Mouse (Mus musculus): ENCODE results near the gene Ube2r2. TPM values are rescaled to one million over a fixed set of nuclear protein-coding genes. Genes with fewer than 3 reads are reported as not detected.

The Ube2r2 gene
- total RNA-seq, 2 experiments from 2014 or later: 152 to 193 TPM

DNA sequence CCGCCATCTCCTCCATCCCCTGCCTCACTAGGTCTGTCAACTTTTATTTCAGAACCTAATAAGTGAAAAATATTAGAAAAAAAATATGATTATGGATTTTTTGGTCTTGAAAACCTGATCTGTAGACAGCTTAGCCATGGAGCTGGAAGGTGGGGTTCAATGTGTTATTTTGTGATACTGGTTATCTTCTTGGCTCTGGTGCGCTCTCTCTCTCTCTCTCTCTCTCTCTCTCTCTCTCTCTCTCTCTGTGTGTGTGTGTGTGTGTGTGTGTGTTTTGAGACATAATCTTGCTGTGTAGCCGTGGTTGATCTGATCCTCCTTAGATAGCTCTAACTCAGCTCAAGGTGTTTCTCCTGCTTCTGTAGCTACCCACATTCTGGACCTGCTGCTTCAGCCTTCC lies 5.7 kb upstream of the Ube2r2 start:
- peak overlapping the region; percentile 51; the same call in 1 of the 2 replicates for H3K27ac ChIP-seq
- intact Hi-C loops (cut with DNase I): loop anchor here (1.0 to 5.0 kb wide), 3 partner anchors 36 to 262 kb away; partner anchors contain the start of gene Ubap2
- TF ChIP-seq CTCF (IDR thresholded peaks at IDR 0.05): no peak

DNA sequence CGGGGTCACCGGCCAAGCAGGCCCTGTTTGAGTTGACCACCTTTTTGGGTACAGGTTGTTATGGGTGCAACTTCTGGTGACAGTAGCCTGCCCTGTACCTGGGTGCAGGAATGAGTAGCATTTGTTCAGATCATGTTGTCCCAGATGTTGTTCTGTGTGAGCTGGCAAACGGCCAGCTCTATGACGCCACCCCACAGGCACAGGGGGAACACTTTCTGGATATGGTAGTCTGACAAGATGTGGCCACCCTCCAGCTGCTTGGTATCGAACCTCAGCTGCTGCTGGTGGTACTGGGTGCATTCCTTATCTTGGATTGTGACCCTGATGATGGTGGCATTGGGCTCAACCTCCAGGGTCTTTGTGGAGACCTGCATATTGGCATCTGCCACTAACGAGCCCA lies 3.1 kb upstream of the Ube2r2 start:
- Histone ChIP-seq H3K4me3 (no peak overlapping the region), H3K27ac (no peak overlapping the region)
- no peak for DNase-seq
- intact Hi-C loops (cut with DNase I): loop anchor here (5.0 kb wide), 1 partner anchor 260 kb away; no protein-coding TSS in a partner anchor
- no peak for TF ChIP-seq CTCF (IDR thresholded peaks at IDR 0.05)

More for the DNA sequence above, 5.7 kb upstream of the Ube2r2 start:
- H3K4me3 ChIP-seq: no peak overlapping the region
- no peak for DNase-seq

DNA sequence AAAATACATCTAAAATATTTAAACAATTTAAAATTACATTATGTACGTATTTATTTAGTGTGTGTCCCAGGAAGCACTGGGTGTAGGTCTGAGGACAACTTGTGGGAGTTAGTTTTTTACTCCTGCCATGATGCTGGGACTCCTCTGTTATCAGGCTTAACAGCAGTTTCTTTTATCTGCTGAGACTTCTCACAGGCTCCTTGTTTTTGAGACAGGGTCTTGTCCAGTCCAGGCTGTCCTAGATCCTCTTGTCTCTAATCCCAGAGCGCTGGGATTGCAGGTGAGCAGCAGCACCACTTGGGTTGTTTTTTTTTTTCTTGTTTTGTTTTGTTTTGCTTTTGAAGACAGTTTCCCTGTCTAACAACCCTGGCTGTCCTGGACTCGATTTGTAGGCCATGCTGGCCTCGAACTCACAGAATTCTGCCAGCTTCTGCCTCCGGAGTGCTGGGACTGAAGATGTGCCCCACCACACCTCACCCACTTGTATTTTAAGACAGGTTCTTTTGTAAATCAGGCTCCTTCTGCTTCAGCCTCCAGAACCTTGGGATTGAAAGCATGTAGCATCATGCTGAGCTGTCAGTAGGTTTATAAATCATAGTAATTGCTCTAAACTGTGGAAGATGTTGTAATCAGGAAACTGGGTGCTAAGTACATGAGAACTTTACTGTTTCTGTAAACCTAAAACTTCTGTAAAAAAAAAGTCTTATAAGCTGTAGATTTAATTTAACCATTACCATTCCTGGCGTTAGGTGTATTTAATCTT lies 1.8 kb upstream of the Ube2r2 start:
- DNase-seq: no peak
- Histone ChIP-seq H3K27ac (0 out of 2 replicates have a peak overlapping the region, but pooled peaks have one; percentile 4), H3K4me3 (no peak overlapping the region)
- TF ChIP-seq CTCF (IDR thresholded peaks at IDR 0.05): no peak
- intact Hi-C loops (cut with DNase I): loop anchor here (2.0 to 5.0 kb wide), 2 partner anchors 31 to 259 kb away; no protein-coding TSS in a partner anchor

DNA sequence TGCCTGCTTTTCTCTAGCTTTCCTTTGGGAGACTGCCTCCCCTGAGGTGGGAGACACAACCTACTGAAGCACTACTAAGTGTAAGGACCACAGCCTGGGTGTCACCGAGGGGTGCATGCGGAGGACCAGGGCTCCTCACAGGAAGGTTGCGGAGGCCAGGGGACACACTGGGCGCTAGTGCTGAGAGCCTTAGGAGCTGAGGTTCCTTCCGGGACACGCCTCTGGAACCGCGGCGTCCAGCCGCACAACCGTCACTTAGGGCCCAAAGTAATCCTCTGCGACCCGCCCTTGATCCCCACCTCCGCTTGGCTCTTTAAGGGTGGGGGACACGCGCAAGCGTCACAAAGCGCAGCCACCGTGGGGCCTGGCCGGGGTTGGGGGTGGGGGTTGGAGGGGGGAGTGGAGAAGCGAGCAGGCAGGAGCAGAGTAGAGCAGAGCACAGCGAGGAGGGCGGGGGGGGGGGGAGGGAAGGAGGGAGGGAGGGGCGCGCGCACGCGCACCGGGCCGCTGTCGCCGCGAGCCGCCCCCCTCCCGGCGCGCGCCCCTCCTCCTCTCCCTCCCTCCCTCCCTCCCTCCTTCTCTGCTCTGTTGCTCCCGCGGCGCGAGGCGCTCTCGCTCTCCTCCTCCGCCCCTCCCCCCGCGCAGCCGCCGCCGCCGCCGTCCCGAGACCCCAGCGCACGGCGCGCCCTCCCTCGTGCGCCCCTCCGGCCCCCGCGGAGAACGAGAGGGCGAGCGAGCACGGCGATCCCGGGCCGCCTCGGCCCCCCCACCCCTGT lies 420 bp upstream of the Ube2r2 start:
- peak overlapping the region; percentile 95 for H3K4me3 ChIP-seq
- intact Hi-C loops (cut with DNase I): loop anchor here (2.0 to 5.0 kb wide), 2 partner anchors 30 to 257 kb away; no protein-coding TSS in a partner anchor
- TF ChIP-seq CTCF (IDR thresholded peaks at IDR 0.05): no peak
- H3K27ac ChIP-seq: peak overlapping the region; percentile 98
- DNase-seq: peak; percentile 91

DNA sequence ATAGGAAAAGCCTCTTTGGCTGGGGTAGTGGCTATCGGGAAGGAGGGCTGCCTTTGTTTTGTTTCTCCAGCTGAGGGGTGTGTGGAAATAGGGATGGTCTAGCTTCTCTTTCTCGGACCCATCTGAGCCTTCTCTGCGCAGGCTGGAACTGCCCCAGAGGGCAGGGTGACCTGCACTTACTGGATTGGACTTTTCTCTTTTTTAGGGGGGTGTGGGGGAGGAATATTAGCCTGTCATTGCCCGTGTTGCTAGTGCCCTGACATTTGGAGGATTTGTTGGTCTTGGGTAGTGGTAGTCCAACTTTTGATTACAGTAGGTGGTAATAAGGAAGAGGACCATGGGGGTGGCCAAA lies 887 bp downstream of the Ube2r2 start:
- peak; percentile 69 for DNase-seq
- H3K4me3 ChIP-seq: peak overlapping the region; percentile 95
- TF ChIP-seq CTCF (IDR thresholded peaks at IDR 0.05): no peak
- intact Hi-C loops (cut with DNase I): no loop called here
- peak overlapping the region; percentile 98 for H3K27ac ChIP-seq

DNA sequence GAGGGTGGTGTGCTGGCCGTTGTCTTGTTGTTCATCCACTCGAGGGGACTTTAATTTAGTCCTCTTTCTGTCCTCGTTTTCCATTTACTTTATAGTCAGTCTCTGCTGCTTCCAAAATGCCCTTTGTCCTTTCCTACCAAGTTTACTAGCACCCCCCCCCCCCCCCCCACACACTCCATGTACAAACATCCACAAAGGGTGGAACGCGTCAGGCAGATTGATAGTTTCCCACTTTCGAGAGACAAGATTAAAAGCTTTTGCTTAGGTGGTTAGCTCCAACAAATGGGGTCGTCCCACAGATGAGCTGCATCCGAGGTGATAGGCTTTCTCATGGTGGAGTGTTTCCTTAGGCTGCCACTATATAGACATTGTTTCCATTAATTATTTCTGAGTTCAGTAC lies 1.3 kb downstream of the Ube2r2 start:
- DNase-seq: no peak
- intact Hi-C loops (cut with DNase I): no loop called here
- H3K27ac ChIP-seq: peak overlapping the region; percentile 98

DNA sequence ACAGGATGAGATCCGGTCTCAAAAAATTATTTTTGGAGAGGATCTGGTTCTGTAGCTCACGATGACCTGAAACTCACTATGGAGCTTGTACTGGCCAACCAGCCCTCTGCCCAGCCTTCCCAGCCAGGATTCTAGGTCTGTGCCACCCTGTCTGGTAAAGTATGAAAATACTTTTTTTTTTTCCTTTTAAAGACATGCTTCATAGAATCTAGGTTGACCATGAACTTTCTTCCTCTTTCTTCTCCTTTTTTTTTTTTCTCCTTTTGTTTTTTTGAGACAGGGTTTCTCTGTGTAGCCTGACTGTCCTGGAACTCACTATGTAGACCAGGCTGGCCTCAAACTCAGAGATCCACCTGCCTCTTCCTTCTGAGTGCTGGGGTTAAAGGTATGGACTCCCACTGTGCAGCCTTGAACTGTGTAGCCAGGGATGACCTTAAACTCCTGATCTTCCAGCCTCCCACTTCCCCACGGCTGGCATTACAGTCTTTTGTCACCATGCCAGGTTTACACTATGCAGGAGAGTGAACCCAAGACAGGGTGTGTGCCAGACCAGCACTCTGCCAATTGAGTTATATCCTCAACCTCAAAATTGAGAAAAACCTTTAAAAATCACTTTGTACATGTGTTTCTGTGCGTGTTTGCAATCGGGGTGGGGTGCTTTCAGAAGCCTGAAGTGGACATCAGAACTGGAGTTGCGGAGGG lies 4.8 kb downstream of the Ube2r2 start:
- no peak for TF ChIP-seq CTCF (IDR thresholded peaks at IDR 0.05)
- intact Hi-C loops (cut with DNase I): no loop called here
- H3K27ac ChIP-seq: peak overlapping the region; percentile 73
- DNase-seq: peak; percentile 30
- H3K4me3 ChIP-seq: 0 out of 2 replicates have a peak overlapping the region, but pooled peaks have one; percentile 16

More for the DNA sequence above, 1.3 kb downstream of the Ube2r2 start:
- no peak for TF ChIP-seq CTCF (IDR thresholded peaks at IDR 0.05)
- H3K4me3 ChIP-seq: peak overlapping the region; percentile 95

DNA sequence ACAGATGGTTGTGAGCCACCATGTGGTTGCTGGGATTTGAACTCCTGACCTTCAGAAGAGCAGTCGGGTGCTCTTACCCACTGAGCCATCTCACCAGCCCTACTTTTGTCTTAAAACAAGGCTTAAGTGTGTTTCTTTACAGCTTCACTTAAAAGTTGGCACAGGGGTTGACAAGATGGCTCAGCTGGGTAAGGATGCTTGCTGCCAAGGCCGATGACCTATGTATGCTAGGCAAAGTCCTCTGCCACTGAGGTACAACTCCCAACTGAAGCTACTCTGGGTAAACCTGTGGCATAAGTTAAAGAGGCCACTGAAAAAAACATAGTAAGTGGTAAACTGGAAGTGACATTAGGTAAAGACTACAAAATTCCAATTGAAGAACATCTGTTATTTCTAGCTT lies 7.1 kb downstream of the Ube2r2 start:
- TF ChIP-seq CTCF (IDR thresholded peaks at IDR 0.05): no peak
- Histone ChIP-seq H3K4me3 (no peak overlapping the region), H3K27ac (peak overlapping the region; percentile 54)
- intact Hi-C loops (cut with DNase I): no loop called here
- no peak for DNase-seq

DNA sequence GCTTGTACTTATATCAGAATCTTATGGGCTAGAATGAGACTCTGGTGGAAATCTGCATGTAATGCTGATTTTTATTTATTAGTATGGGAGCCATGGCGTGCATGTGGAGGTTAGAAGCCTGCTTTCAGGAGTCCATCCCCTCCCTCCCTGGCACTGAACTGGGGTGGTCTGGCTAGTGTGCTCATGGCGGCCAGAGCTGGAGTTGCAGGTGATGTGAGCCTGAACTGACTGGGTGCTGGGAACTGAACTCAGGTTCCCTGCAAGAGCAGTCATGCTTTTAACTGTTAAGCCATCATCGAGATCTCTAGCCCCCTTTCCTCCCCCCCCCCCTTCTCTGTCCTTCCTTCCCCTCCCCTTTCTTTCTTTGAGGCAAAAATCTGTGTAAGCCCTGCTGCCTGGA lies 14.3 kb downstream of the Ube2r2 start:
- Histone ChIP-seq H3K27ac (no peak overlapping the region), H3K4me3 (no peak overlapping the region)
- no peak for DNase-seq
- intact Hi-C loops (cut with DNase I): no loop called here
- TF ChIP-seq CTCF (IDR thresholded peaks at IDR 0.05): no peak

DNA sequence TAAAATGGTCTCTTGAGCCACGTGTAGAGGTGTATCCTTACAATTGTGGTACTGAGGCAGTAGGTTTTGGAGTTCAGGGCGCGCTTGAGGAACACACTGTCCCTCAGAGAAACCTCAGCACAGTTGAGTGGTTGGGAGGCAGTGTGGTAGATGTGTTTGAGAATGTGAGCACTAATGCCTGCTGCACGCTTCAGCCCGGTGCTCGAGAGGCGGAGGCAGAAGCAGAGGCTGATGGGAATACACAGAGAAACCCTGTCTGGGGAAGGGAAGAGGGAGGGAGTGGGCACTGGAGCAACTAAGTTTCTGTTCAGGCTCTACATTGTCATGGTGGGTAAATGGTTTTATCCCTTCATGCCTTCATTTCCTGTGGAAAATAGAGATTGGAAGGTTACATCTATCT lies 15.6 kb downstream of the Ube2r2 start:
- no peak overlapping the region for H3K27ac ChIP-seq
- H3K4me3 ChIP-seq: no peak overlapping the region
- TF ChIP-seq CTCF (IDR thresholded peaks at IDR 0.05): no peak
- intact Hi-C loops (cut with DNase I): no loop called here
- DNase-seq: no peak

DNA sequence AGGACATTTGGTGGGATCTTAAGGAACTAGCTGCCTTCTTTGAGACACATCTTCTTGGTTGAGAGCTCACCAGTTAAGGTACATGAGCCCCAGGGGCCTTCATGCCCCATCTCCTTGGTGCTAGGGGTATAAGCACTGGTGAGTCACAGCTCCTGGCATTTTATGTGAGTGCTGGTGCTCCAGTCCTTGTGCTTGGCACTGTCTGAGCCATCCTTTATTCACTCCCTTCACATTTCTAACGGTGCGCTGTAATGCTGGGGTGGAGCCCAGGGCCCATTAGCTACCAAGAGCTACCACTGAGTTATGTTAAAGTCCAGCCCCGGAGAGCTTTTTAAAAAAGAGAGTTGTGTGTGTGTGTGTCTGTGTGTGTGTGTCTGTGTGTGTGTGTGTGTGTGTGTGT lies 17.6 kb downstream of the Ube2r2 start:
- no peak for TF ChIP-seq CTCF (IDR thresholded peaks at IDR 0.05)
- Histone ChIP-seq H3K27ac (peak overlapping the region; percentile 20; the same call in 1 of the 2 replicates), H3K4me3 (no peak overlapping the region)
- DNase-seq: no peak
- intact Hi-C loops (cut with DNase I): no loop called here

DNA sequence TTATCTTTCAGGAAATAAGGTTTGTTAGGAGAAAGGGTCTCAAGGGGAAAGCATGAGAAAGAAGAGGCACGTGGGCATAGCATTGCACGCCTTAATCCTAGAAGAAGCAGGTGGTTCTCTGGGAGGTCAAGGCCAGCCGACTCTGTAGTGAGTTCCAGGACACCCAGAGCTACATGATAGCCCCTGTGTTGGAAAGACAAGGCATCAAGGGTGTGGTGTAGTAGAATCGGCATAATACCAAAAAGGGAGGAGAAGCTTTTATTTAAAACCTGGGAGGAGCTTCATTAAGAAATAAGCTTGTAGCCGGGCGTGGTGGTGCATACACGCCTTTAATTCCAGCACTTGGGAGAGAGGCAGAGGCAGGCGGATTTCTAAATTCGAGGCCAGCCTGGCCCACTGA lies 21.4 kb downstream of the Ube2r2 start:
- intact Hi-C loops (cut with DNase I): no loop called here
- no peak for TF ChIP-seq CTCF (IDR thresholded peaks at IDR 0.05)
- no peak overlapping the region; the same call in 1 of the 2 replicates for H3K27ac ChIP-seq
- DNase-seq: no peak
- H3K4me3 ChIP-seq: no peak overlapping the region

All from gastrocnemius, adult 2 months (tissue).